Mouse (Mus musculus): Measurements from ENCODE around the gene Rtf2. TPM values are rescaled to one million over a fixed set of nuclear protein-coding genes. Genes with fewer than 3 reads are reported as not detected.

Rtf2 gene
- total RNA-seq, 2 experiments from 2014 or later = 28.6 to 30.7 TPM

GRCm38 (mm10) chr2:172433746-172434145 lies 6.6 kb upstream of the Rtf2 start:
- intact Hi-C loops (cut with DNase I) = no loop called here
- DNase-seq = no peak

- no peak for DNase-seq
- intact Hi-C loops (cut with DNase I) = no loop called here
Measured at GRCm38 (mm10) chr2:172437371-172437952, 2.9 kb upstream of the Rtf2 start.

- intact Hi-C loops (cut with DNase I) = loop anchor here (2.0 kb wide), 1 partner anchor 68 kb away; no protein-coding TSS in a partner anchor
- no peak for DNase-seq
Measured at GRCm38 (mm10) chr2:172440640-172441005, 267 bp downstream of the Rtf2 start.

- no peak for DNase-seq
- intact Hi-C loops (cut with DNase I) = loop anchor here (2.0 kb wide), 1 partner anchor 68 kb away; no protein-coding TSS in a partner anchor
Measured at GRCm38 (mm10) chr2:172441176-172441575, 820 bp downstream of the Rtf2 start.

- no peak for DNase-seq
- intact Hi-C loops (cut with DNase I) = loop anchor here (5.0 kb wide), 1 partner anchor 223 kb away; no protein-coding TSS in a partner anchor
Measured at GRCm38 (mm10) chr2:172445617-172446016, 5.3 kb downstream of the Rtf2 start.

GRCm38 (mm10) chr2:172447317-172447716 lies 7.0 kb downstream of the Rtf2 start:
- intact Hi-C loops (cut with DNase I) = loop anchor here (5.0 kb wide), 1 partner anchor 225 kb away; no protein-coding TSS in a partner anchor
- DNase-seq = peak in 1 of 2 experiments; percentile 20

- DNase-seq = no peak
- intact Hi-C loops (cut with DNase I) = loop anchor here (5.0 kb wide), 1 partner anchor 226 kb away; no protein-coding TSS in a partner anchor
Measured at GRCm38 (mm10) chr2:172448329-172448728, 8.0 kb downstream of the Rtf2 start.

- intact Hi-C loops (cut with DNase I) = no loop called here
- DNase-seq = no peak
Measured at GRCm38 (mm10) chr2:172450640-172451039, 10.3 kb downstream of the Rtf2 start.

GRCm38 (mm10) chr2:172452031-172452430 lies 11.7 kb downstream of the Rtf2 start:
- intact Hi-C loops (cut with DNase I) = no loop called here
- no peak for DNase-seq

GRCm38 (mm10) chr2:172452458-172452857 lies 12.1 kb downstream of the Rtf2 start:
- intact Hi-C loops (cut with DNase I) = no loop called here
- DNase-seq = no peak

GRCm38 (mm10) chr2:172458496-172458895 lies 18.1 kb downstream of the Rtf2 start, which contains the start of gene Gcnt7:
Gene Gcnt7, minus strand, starts transcription at chr2:172458596.
- DNase-seq = no peak
- intact Hi-C loops (cut with DNase I) = no loop called here

- intact Hi-C loops (cut with DNase I) = no loop called here
- no peak for DNase-seq
Measured at GRCm38 (mm10) chr2:172460647-172461046, 20.3 kb downstream of the Rtf2 start.

- DNase-seq = no peak
- intact Hi-C loops (cut with DNase I) = no loop called here
Measured at GRCm38 (mm10) chr2:172462813-172463212, 22.5 kb downstream of the Rtf2 start.

- intact Hi-C loops (cut with DNase I) = no loop called here
- no peak for DNase-seq
Measured at GRCm38 (mm10) chr2:172466427-172467132, 26.2 kb downstream of the Rtf2 start.

GRCm38 (mm10) chr2:172467206-172467605 lies 26.9 kb downstream of the Rtf2 start:
- intact Hi-C loops (cut with DNase I) = no loop called here
- no peak for DNase-seq

- intact Hi-C loops (cut with DNase I) = no loop called here
- DNase-seq = peak in 1 of 2 experiments; percentile 21
Measured at GRCm38 (mm10) chr2:172468346-172468819, 28.0 kb downstream of the Rtf2 start.

- intact Hi-C loops (cut with DNase I) = loop anchor here (10.0 kb wide), 1 partner anchor 612 kb away; no protein-coding TSS in a partner anchor
- DNase-seq = no peak
Measured at GRCm38 (mm10) chr2:172472318-172472717, 32.0 kb downstream of the Rtf2 start, which contains the start of gene Fam209. Gene Fam209, plus strand, starts transcription at chr2:172472520.

- DNase-seq = peak in 1 of 2 experiments; percentile 19
- intact Hi-C loops (cut with DNase I) = loop anchor here (10.0 kb wide), 1 partner anchor 611 kb away; no protein-coding TSS in a partner anchor
Measured at GRCm38 (mm10) chr2:172473591-172473990, 33.2 kb downstream of the Rtf2 start.

GRCm38 (mm10) chr2:172474970-172475369 lies 34.6 kb downstream of the Rtf2 start:
- DNase-seq = peak; percentile 21 to 44
- intact Hi-C loops (cut with DNase I) = loop anchor here (5.0 to 10.0 kb wide), 4 partner anchors 282 to 610 kb away; no protein-coding TSS in a partner anchor

- no peak for DNase-seq
Measured at GRCm38 (mm10) chr2:172476707-172477260, 36.4 kb downstream of the Rtf2 start.

GRCm38 (mm10) chr2:172477350-172477749 lies 37.0 kb downstream of the Rtf2 start:
- intact Hi-C loops (cut with DNase I) = loop anchor here (2.0 to 10.0 kb wide), 5 partner anchors 23 to 607 kb away; no protein-coding TSS in a partner anchor
- DNase-seq = no peak

More at GRCm38 (mm10) chr2:172476707-172477260, 36.4 kb downstream of the Rtf2 start:
- intact Hi-C loops (cut with DNase I) = loop anchor here (2.0 to 10.0 kb wide), 5 partner anchors 24 to 608 kb away; no protein-coding TSS in a partner anchor

All from heart, postnatal 14 days (tissue).